Mouse (Mus musculus) thymus, postnatal 14 days (tissue): ENCODE results near the gene E030018B13Rik.
A peak's percentile ranks its signal among the peaks of the same experiment; 100 is the strongest.

Source experiments
- DNase-seq: peaks from one replicate; pipeline ENCODE4 v3.0.0; 2021

The E030018B13Rik gene

GRCm38 (mm10) chr7:63898201-63898600, 18.5 kb upstream of the E030018B13Rik start:
- DNase-seq = no peak

- DNase-seq = peak; percentile 58
These were observed 16.7 kb upstream of the E030018B13Rik start for GRCm38 (mm10) chr7:63899925-63900324.

GRCm38 (mm10) chr7:63900411-63900810, 16.2 kb upstream of the E030018B13Rik start:
- DNase-seq = no peak

GRCm38 (mm10) chr7:63901346-63901745, 15.3 kb upstream of the E030018B13Rik start:
- peak; percentile 93 for DNase-seq

- DNase-seq = peak; percentile 58
These were observed 14.7 kb upstream of the E030018B13Rik start for GRCm38 (mm10) chr7:63901942-63902341.

- DNase-seq = no peak
These were observed 13.9 kb upstream of the E030018B13Rik start for GRCm38 (mm10) chr7:63902604-63903210.

GRCm38 (mm10) chr7:63903635-63904380, 12.8 kb upstream of the E030018B13Rik start:
- DNase-seq = no peak

- DNase-seq = no peak
These were observed 11.5 kb upstream of the E030018B13Rik start for GRCm38 (mm10) chr7:63905190-63905589.

- no peak for DNase-seq
These were observed 11.0 kb upstream of the E030018B13Rik start for GRCm38 (mm10) chr7:63905642-63906041.

GRCm38 (mm10) chr7:63907778-63908495, 8.7 kb upstream of the E030018B13Rik start:
- no peak for DNase-seq

- DNase-seq = no peak
These were observed 8.0 kb upstream of the E030018B13Rik start for GRCm38 (mm10) chr7:63908496-63909285.

- DNase-seq = no peak
These were observed 6.4 kb upstream of the E030018B13Rik start for GRCm38 (mm10) chr7:63910225-63910624.

- peak; percentile 58 for DNase-seq
These were observed 5.7 kb upstream of the E030018B13Rik start for GRCm38 (mm10) chr7:63910912-63911311.

GRCm38 (mm10) chr7:63911383-63912233, 5.0 kb upstream of the E030018B13Rik start:
- no peak for DNase-seq

- no peak for DNase-seq
These were observed 4.3 kb upstream of the E030018B13Rik start for GRCm38 (mm10) chr7:63912234-63912810.

GRCm38 (mm10) chr7:63912924-63913723, 3.5 kb upstream of the E030018B13Rik start:
- DNase-seq = no peak

- no peak for DNase-seq
These were observed 2.6 kb upstream of the E030018B13Rik start for GRCm38 (mm10) chr7:63913724-63914692.

- no peak for DNase-seq
These were observed 1.8 kb upstream of the E030018B13Rik start for GRCm38 (mm10) chr7:63914891-63915290.

GRCm38 (mm10) chr7:63917693-63918092, 1.0 kb downstream of the E030018B13Rik start:
- DNase-seq = no peak
